Mouse (Mus musculus) adrenal gland, postnatal 25 days (tissue): ENCODE measurements around the gene Slc25a25. TPM values are rescaled to one million over a fixed set of nuclear protein-coding genes. Genes with fewer than 3 reads are reported as not detected.

Experiments
- DNase-seq: peaks from one replicate; pipeline ENCODE4 v3.0.0; 2021; ENCODE audit warnings: mixed read lengths
- total RNA-seq: library from RNA; stranded (reverse); gene quantifications from 2 replicates; pipeline ENCODE4 v1.2.3, GENCODE M21; 2021

Slc25a25 gene
- total RNA-seq, 1 experiment from 2014 or later: 16.4 TPM

GRCm38 (mm10) chr2:32458300-32458699 is 7.1 kb upstream of the Slc25a25 start:
- peak; percentile 37 for DNase-seq

DNA sequence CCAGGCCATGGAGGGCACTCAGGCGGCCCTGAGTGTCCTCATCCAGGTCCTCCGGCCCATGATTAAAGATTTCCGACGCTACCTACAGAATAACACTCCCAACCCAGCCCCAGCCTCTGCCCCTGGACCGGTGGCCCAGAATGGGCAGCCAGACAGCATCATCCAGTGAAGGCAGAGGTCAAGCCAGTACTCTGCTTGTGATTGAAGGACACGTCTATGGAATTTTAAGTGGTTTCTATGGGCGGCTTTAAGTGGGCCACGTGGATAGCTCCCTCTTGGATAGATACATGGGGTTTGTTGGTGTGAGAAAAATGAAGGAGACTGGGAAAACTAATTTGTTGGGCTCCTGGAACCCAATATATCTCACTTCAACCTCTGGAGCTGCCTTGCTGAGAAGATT is 3.9 kb upstream of the Slc25a25 start:
- no peak for DNase-seq

DNA sequence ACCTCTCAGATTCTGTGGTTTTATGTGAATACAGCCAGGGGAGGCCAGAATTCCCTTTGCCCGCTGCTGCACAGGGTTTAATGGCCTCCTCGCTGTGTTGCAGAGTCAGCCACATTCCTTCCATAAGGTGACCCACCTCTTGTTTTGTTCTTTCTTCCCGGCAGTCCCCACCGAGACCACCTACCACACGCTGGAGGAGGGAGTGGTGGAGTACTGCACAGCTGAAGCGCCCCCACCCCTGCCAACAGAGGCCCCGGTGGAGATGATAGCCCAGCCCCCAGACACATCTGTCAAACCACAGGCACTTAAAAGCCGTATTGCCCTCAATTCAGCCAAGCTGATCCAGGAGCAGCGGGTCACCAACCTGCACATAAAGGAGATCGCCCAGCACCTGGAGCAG is 3.4 kb upstream of the Slc25a25 start:
- no peak for DNase-seq

GRCm38 (mm10) chr2:32453641-32454303 is 2.5 kb upstream of the Slc25a25 start:
- DNase-seq: no peak

DNA sequence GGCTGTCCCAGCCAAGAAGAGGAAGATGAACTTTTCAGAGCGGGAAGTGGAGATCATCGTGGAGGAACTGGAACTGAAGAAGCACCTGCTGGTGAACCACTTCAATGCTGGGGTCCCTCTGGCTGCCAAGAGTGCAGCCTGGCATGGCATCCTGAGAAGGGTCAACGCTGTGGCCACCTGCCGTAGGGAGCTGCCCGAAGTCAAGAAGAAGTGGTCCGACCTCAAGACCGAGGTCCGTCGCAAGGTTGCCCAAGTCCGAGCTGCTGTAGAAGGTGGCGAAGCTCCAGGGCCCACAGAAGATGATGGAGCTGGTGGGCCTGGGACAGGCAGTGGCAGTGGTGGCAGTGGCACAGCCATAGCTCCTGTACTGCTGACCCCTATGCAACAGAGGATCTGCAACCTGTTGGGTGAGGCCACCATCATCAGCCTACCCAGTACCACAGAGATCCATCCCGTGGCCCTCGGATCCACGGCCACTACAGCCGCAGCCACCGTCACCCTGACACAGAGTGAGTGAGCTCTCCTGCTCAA is 1.3 kb upstream of the Slc25a25 start:
- no peak for DNase-seq

- DNase-seq: peak; percentile 96
Measured at GRCm38 (mm10) chr2:32451870-32452372, 676 bp upstream of the Slc25a25 start.

GRCm38 (mm10) chr2:32449761-32450754 is 1.2 kb downstream of the Slc25a25 start, which contains the start of gene Naif1:
Naif1 (plus strand) TSS chr2:32450457.
- DNase-seq: no peak

GRCm38 (mm10) chr2:32448480-32448879 is 2.8 kb downstream of the Slc25a25 start:
- DNase-seq: no peak

- DNase-seq: no peak
Measured at GRCm38 (mm10) chr2:32447264-32447936, 3.8 kb downstream of the Slc25a25 start.

- no peak for DNase-seq
Measured at GRCm38 (mm10) chr2:32445535-32445934, 5.7 kb downstream of the Slc25a25 start.

DNA sequence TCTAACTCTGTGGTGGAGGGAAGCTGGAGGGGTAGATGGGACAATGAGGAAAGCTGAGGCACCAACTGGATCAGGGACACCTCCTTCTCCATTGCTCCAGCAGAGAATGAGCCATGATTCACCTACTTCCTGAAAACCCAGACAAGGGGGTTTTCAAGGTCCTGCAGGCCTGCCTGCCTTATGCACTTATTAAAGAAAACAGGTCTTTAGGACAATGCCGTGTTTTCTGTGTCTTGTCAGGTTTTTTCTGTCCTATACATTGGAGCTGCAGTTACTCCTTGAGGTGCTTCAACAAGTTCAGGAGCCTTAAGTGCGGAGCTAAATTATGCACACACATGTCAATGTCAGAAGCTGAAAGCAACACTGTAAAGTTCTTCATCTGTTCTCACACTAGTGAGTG is 9.7 kb downstream of the Slc25a25 start:
- no peak for DNase-seq

DNA sequence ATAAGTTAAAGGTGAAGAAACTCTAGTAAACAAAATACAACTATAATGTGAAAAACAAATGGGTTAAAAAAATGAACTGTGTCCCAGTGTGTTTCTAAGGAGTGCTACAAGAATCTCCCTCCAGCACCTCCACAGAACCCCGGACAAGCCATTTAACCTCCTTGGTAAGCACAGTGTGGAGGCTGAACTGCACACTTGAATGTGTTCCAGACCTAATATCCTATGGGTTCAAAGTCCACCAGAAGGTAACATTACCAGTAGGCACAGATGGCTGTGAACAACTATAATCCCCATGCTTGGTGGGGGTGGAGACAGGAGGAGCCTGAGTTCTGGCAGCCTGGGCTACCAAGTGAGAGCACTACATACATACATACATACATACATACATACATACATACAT is 10.6 kb downstream of the Slc25a25 start:
- no peak for DNase-seq

DNA sequence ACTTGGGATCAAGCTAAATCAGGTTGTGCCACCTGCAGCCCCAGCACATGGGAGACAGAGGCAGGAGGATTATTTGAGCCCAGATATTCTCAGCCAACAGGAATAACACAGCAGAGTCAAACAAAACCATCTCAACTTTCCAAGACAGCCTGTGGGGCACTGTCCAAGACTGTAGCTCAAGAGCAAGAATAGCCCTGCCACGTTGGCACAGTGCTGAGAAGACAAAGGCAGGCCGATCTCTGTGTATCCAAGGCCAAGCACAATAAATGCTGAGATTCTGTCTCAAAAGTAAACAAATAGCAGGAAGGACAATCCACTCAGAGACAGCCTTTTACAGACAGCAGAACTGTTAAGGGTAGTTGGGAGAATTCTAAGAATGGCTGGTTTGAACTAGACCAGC is 11.1 kb downstream of the Slc25a25 start:
- DNase-seq: no peak

DNA sequence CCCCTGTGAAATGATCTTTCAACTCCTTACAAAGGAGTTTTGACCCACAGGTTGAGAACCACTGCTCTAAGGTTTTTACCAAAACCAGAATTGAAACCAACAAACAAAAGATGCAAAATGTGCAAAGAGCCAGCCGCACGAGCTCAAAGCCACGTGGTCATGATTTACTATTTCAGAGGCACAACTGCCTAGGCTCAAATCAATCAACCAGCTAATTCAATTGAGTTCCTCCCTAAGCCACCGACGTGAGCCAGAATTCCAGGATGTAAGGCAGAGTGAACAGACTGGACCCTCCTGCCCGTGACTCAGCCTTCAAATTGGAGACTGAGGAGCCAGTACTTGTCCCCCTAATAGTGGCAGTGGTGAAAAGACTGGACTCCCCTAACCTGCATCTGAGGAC is 12.1 kb downstream of the Slc25a25 start:
- no peak for DNase-seq

DNA sequence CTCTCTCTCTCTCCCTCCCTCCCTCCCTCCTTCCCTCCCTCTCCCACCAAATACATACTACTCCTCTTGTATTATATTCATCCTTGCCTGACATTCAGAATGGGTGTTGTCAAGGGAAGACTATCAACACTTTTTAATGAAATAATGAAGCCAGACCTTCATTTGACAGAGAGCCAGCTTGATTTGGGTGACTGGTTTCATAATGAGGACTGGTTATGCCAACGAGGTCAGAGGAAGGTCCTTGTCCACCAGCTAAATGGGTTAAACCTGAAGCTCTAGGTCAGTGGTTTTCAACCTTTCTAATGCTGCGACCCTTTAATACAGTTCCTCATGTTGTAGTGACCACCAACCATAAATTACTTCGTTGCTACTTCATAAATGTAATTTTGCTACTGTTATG is 12.5 kb downstream of the Slc25a25 start:
- DNase-seq: no peak

GRCm38 (mm10) chr2:32437612-32438166 is 13.6 kb downstream of the Slc25a25 start:
- no peak for DNase-seq

- DNase-seq: no peak
Measured at GRCm38 (mm10) chr2:32436686-32437372, 14.4 kb downstream of the Slc25a25 start.

DNA sequence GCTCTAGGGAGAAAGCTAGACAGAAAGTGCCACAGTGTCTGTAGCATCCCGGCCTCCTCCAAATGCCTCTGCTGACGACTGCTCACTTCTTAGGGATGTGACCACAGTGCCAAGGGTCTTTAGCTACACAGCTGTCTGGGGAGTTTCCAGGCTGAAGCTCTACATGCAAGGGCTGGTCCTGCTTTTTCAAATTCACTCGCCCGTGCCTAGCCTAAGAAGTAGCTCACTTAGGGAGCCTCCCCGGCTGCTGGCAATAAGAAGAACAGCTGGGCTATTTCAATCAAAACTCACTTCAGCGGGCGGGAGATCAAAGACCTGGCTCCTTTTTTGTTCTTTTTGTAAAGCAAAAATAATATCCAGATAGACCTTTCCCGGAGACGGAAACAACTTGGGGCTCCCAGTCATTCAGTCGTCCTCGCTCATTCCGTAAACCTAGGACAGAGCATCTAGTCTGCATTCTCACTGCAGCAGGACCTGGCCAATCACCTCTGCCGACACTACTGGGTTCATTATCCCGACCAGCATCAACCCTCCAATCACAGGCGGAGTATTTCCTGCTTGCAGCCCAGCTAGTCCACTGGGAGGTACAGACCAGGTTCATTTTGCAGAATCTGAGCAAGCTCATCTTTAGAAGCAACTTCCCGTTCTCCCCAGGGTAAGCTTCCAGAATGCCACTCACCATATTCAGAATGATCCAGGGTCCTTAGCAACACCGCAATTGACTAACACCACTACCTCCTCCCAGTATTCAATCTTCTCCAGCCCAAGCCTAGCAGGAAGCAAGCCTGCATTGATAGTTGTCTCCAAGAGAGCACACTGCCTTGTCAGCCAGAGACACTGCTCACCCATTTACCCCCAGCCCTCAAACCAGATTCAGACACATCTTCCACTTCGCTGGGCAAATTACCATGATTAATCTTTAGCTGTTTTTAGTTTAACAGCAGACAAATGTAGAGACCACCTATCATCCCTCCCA is 20.3 kb downstream of the Slc25a25 start:
- DNase-seq: peak; percentile 66

DNA sequence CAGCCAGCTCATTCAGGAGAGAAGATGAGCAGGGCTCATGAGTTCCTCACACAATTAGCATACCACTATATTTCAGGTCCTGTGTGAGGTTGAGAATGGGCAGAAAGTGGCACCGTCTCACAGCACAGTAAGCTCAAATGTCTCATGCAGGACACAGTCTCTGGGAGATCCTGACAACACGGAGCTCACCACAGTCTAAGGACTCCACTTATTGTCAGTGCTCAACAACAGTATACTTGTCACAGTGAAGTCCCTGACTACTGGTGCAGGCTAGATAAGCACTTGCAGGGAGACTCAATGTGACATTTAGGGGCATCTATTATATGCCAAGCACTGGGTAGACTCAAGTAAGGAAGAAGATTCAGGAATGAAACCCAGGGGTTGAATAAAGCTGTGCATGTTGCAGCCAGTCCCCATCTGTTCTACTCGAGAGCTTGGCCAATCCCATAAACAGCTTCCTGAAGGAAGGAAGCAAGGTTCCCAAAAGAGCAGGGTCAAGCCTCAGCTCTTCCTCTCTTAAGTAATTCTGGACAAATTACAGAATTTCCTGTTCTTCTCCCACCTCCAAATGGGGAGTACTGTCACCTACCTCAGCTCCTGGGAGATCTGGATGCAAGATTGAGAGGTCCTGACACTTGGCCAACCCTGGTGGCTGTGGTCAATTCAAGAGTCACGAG is 21.9 kb downstream of the Slc25a25 start:
- no peak for DNase-seq
